Mouse (Mus musculus): ENCODE measurements around the gene Rasd2.

Gene Rasd2

DNA sequence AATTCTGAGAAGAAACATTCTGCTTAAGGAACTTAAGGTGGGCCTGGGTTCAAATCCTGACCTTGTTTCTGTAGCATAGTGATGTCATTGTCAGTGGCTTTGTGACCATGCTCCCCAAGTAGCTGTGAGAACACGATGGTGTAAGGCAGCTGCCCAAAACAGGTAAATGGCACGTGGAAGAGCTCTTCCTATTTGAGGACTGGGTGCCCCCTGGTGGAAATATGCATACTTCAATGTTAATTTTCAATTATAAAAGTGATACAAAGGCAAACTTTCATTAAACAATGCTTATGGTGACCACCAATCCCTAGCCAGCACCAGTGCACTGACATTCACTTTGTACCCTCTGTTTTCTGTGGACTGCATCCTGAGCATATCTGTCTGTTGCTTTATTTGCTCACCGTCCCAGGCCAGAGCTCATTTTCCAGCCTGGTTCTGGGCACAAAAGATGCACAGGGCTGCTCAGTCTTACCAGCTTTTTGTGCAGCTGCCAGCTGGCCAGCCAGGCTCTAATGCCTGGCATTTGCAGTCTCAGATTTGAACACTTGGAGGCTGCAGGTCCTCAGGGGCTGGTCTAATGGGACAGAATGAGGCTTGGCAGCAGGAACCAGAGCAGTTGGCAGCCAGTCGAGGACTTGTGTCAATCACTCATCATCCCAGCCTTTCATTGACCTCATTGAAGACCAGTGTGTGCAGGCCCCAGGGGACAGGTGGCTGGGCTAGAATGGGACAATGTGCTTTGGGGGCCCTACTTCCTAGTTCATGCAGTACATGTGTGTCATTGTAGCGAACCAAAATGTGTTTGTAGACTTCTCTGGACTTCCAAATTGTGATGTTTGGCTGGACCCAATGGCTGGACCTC, 6.4 kb downstream of the Rasd2 start:
- DNase-seq (ENCODE audit: low spot score): no peak

GRCm38 (mm10) chr8:75222665-75223064, 8.9 kb downstream of the Rasd2 start:
- no peak for DNase-seq (ENCODE audit: low spot score)

DNA sequence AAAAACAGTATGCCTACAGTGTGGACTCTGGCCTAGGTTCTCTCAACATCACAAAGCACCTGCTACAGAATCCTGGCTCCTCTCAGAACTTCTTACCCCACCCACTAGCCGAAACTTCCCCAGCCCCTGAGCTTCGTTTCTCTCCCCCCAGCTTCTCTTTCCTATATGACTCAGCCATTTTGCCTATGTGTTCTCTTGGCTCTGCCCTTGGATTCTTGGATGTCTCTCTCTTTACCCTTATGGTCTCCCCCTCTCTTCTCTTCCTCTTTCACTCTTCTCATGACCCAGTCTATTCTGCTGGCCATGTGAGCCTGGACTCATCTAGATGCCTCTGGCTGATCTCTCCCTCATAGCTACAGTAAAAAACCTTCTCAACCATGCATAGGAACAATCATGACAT, 13.0 kb downstream of the Rasd2 start:
- DNase-seq (ENCODE audit: low spot score): no peak

DNA sequence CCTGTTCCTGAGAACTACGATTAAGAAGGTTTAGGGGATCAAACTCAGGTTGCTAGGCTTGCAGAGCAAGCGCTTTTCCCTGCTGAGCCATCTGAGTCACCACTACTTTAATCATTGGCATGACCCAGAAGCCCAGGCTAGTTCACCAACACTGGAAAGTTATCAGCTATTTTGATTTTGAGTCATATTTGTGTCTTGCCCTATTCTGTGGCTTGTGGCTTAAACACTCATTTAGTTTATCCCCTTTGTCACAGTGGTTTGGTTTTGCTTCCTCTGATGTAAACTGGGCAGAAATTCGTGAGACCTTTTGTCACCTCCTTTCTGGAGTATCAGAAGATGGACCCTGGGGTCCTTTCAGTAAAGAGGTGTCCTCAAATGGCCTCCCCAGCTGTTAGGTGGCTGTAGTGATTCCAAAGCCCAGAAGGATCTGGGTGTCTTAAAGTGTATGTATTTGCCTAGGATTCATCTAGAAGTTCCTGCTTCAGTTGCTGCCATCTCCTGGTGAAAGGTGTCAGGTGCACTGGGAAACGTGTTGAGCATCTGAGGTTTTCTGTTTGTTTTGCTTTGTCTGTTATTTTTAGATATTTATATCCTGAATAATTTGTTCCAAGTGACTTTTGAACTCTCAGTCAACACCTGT, 20.3 kb downstream of the Rasd2 start:
- no peak for DNase-seq (ENCODE audit: low spot score)

DNA sequence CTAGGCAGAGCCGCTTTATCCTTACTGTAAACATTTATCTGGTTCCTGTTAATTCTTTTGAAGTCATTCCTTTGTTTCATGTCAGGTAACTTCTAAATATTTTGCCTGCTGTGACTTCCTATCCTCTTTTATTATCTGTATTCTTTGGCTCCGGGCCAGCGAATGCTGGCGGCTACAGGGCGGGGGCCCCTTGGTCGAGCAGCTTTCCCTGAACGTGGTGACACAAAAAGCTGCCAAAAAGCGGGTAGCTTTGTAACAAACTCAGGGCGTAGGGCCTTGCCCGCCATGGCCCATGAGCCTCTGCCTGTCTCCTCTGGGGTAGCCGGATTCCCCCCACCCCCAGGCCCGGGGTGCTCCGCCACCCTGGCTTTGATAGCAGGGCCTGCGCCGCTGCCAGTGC, 33.6 kb downstream of the Rasd2 start:
- no peak for DNase-seq (ENCODE audit: low spot score)

GRCm38 (mm10) chr8:75249186-75249585, 35.4 kb downstream of the Rasd2 start:
- no peak for DNase-seq (ENCODE audit: low spot score)

DNA sequence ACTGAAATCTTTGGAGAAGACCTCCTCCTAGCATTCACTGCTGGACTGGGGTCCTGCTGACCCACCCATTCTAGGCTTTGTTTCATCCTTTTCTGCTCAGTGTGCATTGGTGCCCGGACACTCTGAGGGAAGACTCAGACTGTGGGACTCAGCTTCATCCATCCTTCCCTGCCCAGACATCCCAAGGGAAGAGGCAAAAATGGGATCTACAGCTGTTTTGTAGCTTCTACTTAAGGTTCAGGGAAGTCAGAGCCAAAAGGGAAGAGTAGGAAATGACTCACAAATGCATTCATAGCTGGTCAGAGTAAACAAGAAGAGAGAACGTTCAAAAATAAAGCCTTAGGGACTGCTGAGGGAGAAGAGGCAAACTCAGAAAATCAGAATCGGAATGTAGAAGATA, 40.3 kb downstream of the Rasd2 start:
- no peak for DNase-seq (ENCODE audit: low spot score)

- no peak for DNase-seq (ENCODE audit: low spot score)
These were observed 41.9 kb downstream of the Rasd2 start for GRCm38 (mm10) chr8:75255635-75256034.

GRCm38 (mm10) chr8:75272166-75272565, 58.4 kb downstream of the Rasd2 start:
- no peak for DNase-seq (ENCODE audit: low spot score)

All from ovary, postnatal 14 days (tissue).